Mouse (Mus musculus) ES-E14 (cell line): ENCODE data around the gene Art1.

ENCODE experiments used
- MAFK ChIP-seq: IDR thresholded peaks from 2 replicates; pipeline ENCODE4 v1.6.1; 2014; ENCODE audit warnings: mild to moderate bottlenecking, low read depth, low read length, inconsistent platforms; ENCODE audit not compliant: insufficient read depth
- ZNF384 ChIP-seq: IDR thresholded peaks from 2 replicates; pipeline ENCODE4 v1.6.1; 2012; ENCODE audit warnings: low read depth, low read length, inconsistent platforms

DNA sequence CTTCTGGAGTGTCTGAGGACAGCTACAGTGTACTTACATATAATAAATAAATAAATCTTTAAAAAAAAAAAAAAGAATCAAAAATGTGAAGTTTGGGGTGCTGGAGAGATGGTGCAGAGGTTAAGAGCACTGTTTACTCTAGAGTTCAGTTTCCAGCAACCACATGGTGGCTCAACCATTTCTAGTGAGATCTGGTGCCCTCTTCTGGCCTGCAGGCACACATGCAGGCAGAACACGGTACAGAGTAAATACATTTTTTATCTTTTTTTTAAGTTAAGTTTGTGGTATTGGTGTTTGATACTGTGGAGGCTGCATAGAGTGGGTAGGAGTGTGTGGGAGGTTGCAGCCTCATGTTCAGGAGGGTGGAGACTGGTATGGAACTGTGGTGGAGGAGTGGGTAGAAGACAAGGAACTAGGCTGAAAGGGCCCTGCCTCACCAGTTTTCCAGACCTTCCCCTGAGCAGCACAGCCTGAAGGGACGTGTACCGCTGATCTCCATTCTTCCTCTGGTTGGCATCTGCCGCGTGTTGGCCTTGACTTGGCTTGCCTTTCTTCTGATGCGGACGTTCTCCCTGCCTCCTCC, 24.7 kb upstream of the Art1 start:
- TF ChIP-seq MAFK (no peak), ZNF384 (no peak)
